Mouse (Mus musculus) forebrain, embryonic 16.5 days (tissue): ENCODE measurements around the gene Abhd17c. TPM values are rescaled to one million over a fixed set of nuclear protein-coding genes. Genes with fewer than 3 reads are reported as not detected.
A peak's percentile ranks its signal among the peaks of the same experiment; 100 is the strongest.

Experiments
- ATAC-seq: fragments of 200-750 bp; cut with Nextera tagmentation; 2 replicates; pipeline ENCODE4 v1.8.0; 2017; ENCODE audit warnings: mild to moderate bottlenecking, moderate library complexity
- H3K27ac ChIP-seq: fragments of 300-500 bp; sonication (generic); 2 replicates; pipeline ENCODE4 v1.5.1; 2014; ENCODE audit warnings: low read length, control low read depth
- H3K27me3 ChIP-seq: fragments of 300-500 bp; sonication (generic); replicated peaks from 2 replicates; pipeline ENCODE4 v1.6.1; 2014; ENCODE audit warnings: low read length; ENCODE audit not compliant: control insufficient read depth, insufficient read depth
- H3K36me3 ChIP-seq: fragments of 300-500 bp; sonication (generic); 2 replicates; pipeline ENCODE4 v1.6.1; 2014; ENCODE audit not compliant: control insufficient read depth, insufficient read depth
- H3K4me1 ChIP-seq: fragments of 300-500 bp; sonication (generic); replicated peaks from 2 replicates; pipeline ENCODE4 v1.6.1; 2014; ENCODE audit warnings: low read length; ENCODE audit not compliant: control insufficient read depth, insufficient read depth
- H3K4me2 ChIP-seq: fragments of 300-500 bp; sonication (generic); 2 replicates; pipeline ENCODE4 v1.6.1; 2014; ENCODE audit warnings: mild to moderate bottlenecking, low read length, control low read depth
- H3K4me3 ChIP-seq: fragments of 300-500 bp; sonication (generic); replicated peaks from 2 replicates; pipeline ENCODE4 v1.5.1; 2014; ENCODE audit warnings: mild to moderate bottlenecking, low read length, control low read depth
- H3K9ac ChIP-seq: fragments of 300-500 bp; sonication (generic); replicated peaks from 2 replicates; pipeline ENCODE4 v1.6.1; 2014; ENCODE audit warnings: low read depth, low read length, control low read depth
- H3K9me3 ChIP-seq: fragments of 300-500 bp; sonication (generic); 2 replicates; pipeline ENCODE4 v1.6.1; 2016; ENCODE audit warnings: low read length; ENCODE audit not compliant: control insufficient read depth
- WGBS: fragments of 180-500 bp; shearing (Covaris S2); extraction: QIAGEN DNeasy Blood & Tissue Kit; methylation state at CpG from one replicate; pipeline ENCODE4 v1.1.7; 2014; 5-methylcytosine and 5-hydroxymethylcytosine counted together
- polyA plus RNA-seq: library from polyadenylated mRNA; unstranded; fragments of >200 nt; fragmentation: Nextera tagmentation; extraction: Ambion mirVana; gene quantifications from 2 replicates; pipeline ENCODE4 v1.2.1, GENCODE M21; 2015

Gene Abhd17c
- polyA plus RNA-seq, 1 experiment from 2014 or later = 26.2 TPM

DNA sequence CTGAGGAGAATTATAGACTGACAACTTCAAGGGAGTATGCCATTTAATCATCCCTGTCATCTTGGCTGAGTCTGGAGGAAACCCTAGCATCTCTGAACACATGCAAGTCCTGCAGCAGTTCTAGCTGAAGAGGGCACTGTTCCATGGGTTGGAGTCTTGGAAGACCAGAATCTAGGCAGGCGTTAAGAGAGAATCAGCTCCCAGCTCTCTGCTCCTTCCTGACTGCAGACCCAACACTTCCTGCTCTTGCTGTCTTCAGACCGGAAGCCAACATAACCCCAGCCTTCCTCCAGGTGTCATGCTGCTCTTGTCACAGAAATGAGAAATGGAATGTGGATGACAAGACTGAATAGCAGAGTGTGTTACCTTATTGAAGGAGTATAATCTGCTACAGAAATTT is 36.3 kb downstream of the Abhd17c start:
- Histone ChIP-seq H3K36me3 (no peaks in the 10 kb centered on the region), H3K4me1 (peaks cover 38% of the 10 kb centered on the region), H3K4me2 (no peak overlapping the region), H3K9ac (no peak overlapping the region), H3K4me3 (no peak overlapping the region), H3K27ac (no peak overlapping the region), H3K9me3 (no peaks in the 10 kb centered on the region), H3K27me3 (no peaks in the 10 kb centered on the region)
- WGBS = 73% methylated on average over 2 of the region's 2 CpGs
- no peak for ATAC-seq

DNA sequence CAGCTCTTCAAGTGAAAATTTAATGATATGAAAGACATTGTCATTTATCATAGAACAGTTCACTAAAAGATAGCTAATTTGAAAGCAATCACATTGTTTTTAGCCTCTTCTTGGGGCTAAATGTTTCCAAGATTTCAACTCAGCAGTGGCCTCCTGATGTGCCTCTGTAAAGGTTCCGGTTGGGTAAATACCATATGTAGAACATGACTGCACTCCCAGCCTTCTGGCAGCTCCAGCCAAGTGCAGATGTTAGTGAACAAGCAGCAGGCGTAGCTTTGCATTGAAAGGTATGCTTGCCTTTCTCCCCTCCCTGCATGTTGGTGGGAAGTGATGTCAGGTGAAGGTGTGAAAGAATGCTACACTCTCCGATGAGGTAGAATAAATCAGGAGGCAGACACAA is 36.9 kb downstream of the Abhd17c start:
- no peak for ATAC-seq
- Histone ChIP-seq H3K27me3 (no peaks in the 10 kb centered on the region), H3K4me1 (peaks cover 37% of the 10 kb centered on the region), H3K36me3 (no peaks in the 10 kb centered on the region), H3K9me3 (no peaks in the 10 kb centered on the region), H3K4me3 (no peak overlapping the region), H3K9ac (no peak overlapping the region), H3K4me2 (no peak overlapping the region), H3K27ac (no peak overlapping the region)
- 79% methylated on average over 3 of the region's 3 CpGs for WGBS

DNA sequence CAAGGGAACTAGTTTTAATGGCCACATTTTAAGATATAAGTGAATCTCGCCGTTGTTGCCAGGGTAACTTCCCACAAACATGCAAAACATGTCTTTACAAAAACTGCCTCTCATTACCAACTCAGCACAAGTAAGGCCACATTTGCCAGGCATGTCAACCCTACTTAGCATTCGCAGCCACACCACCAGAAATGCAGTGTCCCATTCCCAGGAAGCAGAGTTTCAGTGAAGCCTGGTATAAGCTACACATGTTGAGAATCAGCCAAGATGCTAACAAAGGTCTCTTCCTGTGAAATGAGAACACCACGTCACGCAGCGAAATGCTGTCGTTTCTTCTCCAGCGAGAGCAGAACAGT is 38.7 kb downstream of the Abhd17c start:
- no peak overlapping the region for H3K4me3 ChIP-seq
- no peaks in the 10 kb centered on the region for H3K36me3 ChIP-seq
- no peaks in the 10 kb centered on the region for H3K27me3 ChIP-seq
- H3K9ac ChIP-seq = no peak overlapping the region
- H3K9me3 ChIP-seq = no peaks in the 10 kb centered on the region
- H3K27ac ChIP-seq = no peak overlapping the region
- peak; percentile 83 for ATAC-seq
- peaks cover 30% of the 10 kb centered on the region for H3K4me1 ChIP-seq
- WGBS = 15% methylated on average over 8 of the region's 8 CpGs
- H3K4me2 ChIP-seq = no peak overlapping the region

DNA sequence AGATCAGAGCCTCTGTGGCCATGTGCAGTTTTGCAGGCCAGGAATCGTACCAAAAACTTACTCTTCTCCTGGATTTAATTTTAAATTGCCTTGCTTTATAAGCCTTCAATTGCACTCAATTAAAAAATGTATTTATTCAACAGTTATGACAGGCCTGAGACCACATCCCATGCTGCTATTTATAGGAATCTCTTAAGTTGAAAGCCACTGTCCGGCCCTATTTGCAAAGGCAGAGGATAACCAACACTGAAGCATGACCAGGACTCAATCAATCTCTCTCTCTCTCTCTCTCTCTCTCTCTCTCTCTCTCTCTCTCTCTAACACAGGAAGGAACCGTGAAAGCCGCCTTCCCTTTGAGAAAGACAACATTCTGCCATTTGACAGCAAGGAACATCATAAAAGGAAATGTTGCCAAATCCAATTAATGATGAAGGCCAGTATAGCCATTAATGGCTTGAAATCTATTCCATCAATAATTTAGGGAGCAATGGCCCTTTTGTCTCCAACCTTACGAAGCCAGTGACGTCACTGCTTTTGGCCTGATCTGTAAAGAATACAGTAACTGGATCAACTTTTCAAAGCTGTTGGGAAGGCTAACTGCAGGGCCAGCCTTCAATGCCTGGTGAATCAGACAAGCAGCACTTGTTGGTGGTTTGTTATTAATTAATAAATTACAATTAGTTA is 39.2 kb downstream of the Abhd17c start:
- ATAC-seq = peak; percentile 79
- WGBS = 22% methylated on average over 6 of the region's 6 CpGs
- H3K4me3 ChIP-seq = no peak overlapping the region
- peaks cover 30% of the 10 kb centered on the region for H3K4me1 ChIP-seq
- H3K4me2 ChIP-seq = no peak overlapping the region
- H3K36me3 ChIP-seq = no peaks in the 10 kb centered on the region
- no peaks in the 10 kb centered on the region for H3K9me3 ChIP-seq
- H3K27me3 ChIP-seq = no peaks in the 10 kb centered on the region
- no peak overlapping the region for H3K27ac ChIP-seq
- H3K9ac ChIP-seq = no peak overlapping the region

DNA sequence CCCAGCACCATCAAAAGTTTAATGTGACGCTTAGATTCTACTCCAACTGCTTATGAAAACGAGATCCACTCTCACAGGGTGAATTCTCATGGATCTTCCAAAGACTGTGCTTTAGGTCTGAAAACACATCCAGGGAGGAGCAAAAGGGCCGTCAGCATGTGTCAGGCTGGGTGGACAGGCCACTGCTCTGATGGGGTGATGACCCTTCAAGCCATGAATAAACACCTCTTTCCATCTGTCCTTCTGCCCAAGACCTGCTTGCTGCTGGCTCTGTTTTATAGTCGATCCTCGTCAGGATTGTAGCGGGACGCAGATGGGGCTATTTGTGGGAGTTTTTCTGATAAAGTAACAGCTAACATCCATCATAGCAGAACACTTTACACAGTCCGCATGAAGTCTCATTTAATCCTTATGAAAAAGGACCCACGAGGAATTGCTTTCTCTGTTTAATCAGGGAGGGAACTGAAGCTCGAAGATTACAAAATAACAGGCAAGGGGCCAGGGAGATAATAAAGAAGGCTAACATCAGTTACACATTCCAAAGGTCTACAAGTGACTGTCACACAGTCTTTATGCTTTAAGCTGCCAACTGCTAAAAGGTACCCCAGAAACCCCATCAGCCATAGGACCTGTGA is 39.9 kb downstream of the Abhd17c start:
- Histone ChIP-seq H3K9me3 (no peaks in the 10 kb centered on the region), H3K36me3 (no peaks in the 10 kb centered on the region), H3K4me1 (peaks cover 30% of the 10 kb centered on the region), H3K9ac (no peak overlapping the region), H3K4me3 (no peak overlapping the region), H3K27ac (no peak overlapping the region), H3K27me3 (no peaks in the 10 kb centered on the region), H3K4me2 (no peak overlapping the region)
- 57% methylated on average over 10 of the region's 10 CpGs for WGBS
- ATAC-seq = no peak

DNA sequence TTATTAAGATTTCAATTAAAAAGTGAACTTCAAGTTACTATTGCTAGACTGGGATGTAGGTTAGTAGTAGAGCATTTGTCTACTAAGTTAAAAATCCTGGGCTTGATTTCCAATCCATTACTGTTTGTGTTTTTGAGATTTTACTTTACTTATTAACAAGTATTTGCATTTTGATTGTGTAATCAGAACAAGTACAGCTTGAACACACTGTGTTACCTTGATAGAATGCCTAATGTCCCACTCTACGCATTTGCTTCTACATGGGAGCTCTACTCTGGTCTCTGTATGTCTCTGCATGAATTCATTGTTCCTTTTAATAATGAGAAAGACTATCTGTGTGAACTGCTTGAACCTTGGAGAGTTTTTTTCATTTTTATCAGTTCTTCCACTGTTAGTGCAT is 44.8 kb downstream of the Abhd17c start:
- H3K9me3 ChIP-seq = no peaks in the 10 kb centered on the region
- WGBS = 88% methylated on average over 1 of the region's 1 CpGs
- no peak overlapping the region for H3K9ac ChIP-seq
- H3K4me1 ChIP-seq = peaks cover 3% of the 10 kb centered on the region
- no peaks in the 10 kb centered on the region for H3K27me3 ChIP-seq
- ATAC-seq = no peak
- H3K4me2 ChIP-seq = no peak overlapping the region
- H3K27ac ChIP-seq = no peak overlapping the region
- no peaks in the 10 kb centered on the region; the same call in 1 of the 2 replicates for H3K36me3 ChIP-seq
- no peak overlapping the region for H3K4me3 ChIP-seq

DNA sequence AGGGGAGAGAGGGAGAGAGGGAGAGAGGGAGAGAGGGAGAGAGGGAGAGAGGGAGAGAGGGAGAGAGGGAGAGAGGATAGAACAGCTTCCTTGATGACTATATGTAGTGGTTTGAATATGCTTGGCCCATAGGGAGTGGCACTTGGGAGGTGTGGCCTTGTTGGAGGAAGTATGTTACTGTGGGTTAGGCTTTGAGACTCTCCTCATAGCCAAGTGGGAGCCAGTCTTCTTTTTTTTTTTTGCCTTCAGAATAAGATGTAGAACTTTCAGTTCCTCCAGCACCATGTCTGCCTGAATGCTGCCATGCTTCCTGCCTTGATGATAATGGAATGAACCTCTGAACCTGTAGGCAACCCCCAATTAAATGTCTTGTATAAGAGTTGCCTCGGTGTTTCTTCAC is 49.1 kb downstream of the Abhd17c start:
- ATAC-seq = no peak
- 97% methylated on average over 1 of the region's 1 CpGs for WGBS

DNA sequence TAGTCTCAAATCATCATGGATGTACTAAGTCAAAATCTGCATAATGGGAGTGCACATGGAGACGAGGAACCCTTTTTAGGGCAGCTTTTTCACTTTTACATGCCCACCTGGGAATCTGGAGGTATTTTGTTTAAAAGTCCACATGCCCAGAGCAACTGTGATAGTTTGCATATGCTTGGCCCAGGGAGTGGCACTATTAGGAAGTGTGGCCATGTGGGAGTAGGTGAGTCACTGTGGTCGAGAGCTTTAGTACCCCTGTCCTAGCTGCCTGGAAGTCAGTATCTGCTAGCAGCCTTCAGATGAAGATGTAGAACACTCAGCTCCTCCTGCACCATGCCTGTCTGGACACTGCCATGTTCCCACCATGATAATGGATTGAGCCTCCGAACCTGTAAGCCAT is 51.0 kb downstream of the Abhd17c start:
- Histone ChIP-seq H3K27me3 (no peaks in the 10 kb centered on the region), H3K9ac (no peak overlapping the region), H3K4me1 (no peaks in the 10 kb centered on the region), H3K9me3 (no peaks in the 10 kb centered on the region), H3K36me3 (no peaks in the 10 kb centered on the region; the same call in 1 of the 2 replicates), H3K4me3 (no peak overlapping the region), H3K4me2 (no peak overlapping the region), H3K27ac (no peak overlapping the region)
- ATAC-seq = no peak
- 91% methylated on average over 3 of the region's 3 CpGs for WGBS

More for the DNA sequence above, 49.1 kb downstream of the Abhd17c start:
- Histone ChIP-seq H3K27ac (no peak overlapping the region), H3K9me3 (no peaks in the 10 kb centered on the region), H3K4me2 (no peak overlapping the region), H3K36me3 (no peaks in the 10 kb centered on the region; the same call in 1 of the 2 replicates), H3K9ac (no peak overlapping the region), H3K27me3 (no peaks in the 10 kb centered on the region), H3K4me3 (no peak overlapping the region), H3K4me1 (no peaks in the 10 kb centered on the region)

DNA sequence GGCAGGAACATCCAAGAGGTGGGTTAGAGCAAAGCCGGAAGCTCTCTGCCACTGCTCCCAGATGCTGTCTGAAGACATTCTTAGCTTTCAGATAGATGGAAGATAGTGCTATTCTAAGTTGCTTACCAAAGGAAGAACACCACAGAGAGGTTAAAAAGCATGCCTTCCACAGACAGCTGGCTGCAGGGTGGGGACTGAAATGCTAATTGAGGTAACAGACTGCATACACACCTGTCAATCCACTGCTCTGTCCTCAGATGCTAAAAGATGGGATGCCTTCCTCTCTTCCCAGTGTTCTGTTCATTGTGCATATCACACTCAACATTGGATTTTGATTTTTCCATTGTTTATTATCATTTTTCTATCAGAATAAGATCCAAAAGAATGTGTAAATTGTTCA is 53.6 kb downstream of the Abhd17c start:
- Histone ChIP-seq H3K4me1 (no peaks in the 10 kb centered on the region), H3K36me3 (no peaks in the 10 kb centered on the region), H3K27ac (no peak overlapping the region), H3K4me2 (no peak overlapping the region), H3K9me3 (no peaks in the 10 kb centered on the region), H3K4me3 (no peak overlapping the region), H3K27me3 (no peaks in the 10 kb centered on the region), H3K9ac (no peak overlapping the region)
- WGBS = 97% methylated on average over 1 of the region's 1 CpGs
- ATAC-seq = no peak
